ENCODE assay signal across 11 mouse cellular contexts in the genomic region with DNA sequence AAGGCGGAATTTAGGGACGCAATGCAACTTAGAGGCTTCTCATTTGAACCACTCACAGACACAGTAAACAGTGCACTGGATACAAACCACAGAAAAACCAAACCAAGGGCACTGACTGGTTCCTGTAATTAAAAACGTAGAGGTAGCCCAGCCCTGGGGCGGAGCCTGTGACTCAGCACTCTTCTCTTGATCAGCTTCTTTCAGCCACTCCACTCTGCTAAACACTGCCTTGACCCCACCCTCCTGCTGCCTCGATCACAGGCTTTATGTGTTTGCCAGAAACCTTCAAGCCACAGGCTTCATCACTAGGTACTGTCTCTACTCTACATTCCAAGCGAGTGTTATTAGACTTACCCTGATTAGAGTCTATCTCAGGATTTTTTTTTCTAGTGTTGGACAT. TPM values are rescaled to one million over a fixed set of nuclear protein-coding genes. Genes with fewer than 3 reads are reported as not detected.
DNase-seq lines count a peak whose midpoint lies in the region; ATAC-seq lines count a peak whose summit lies in the region.
"Had no signal": no experiment of that assay in that cellular context is flagged by ENCODE, and none has a peak within 500 bp of the region (broad histone marks: within the 10 kb centered on the region; RNA-seq: fewer than 3 reads in every experiment).

No protein-coding gene starts in this region.

- H3K27ac ChIP-seq in forebrain, embryonic 12.5 days: no peak overlapping the region
- H3K27ac ChIP-seq: kidney, postnatal 0 days had no signal

- no peaks in the 10 kb centered on the region for H3K27me3 ChIP-seq in forebrain, embryonic 12.5 days

- no peak overlapping the region for H3K4me2 ChIP-seq in forebrain, embryonic 12.5 days
- H3K4me2 ChIP-seq: midbrain, embryonic 11.5 days had no signal

- no peak overlapping the region for H3K9ac ChIP-seq in forebrain, embryonic 12.5 days

- peak; percentile 97 for DNase-seq in ES-CJ7 (ENCODE audit: low read depth, low spot score)
- peak; percentile 96 for DNase-seq in ZHBTc4 (ENCODE audit: low read depth, low spot score)
- DNase-seq in liver: peak; percentile 96
- DNase-seq in frontal cortex, adult 2 months (ENCODE audit: extremely low spot score in 1 of 2, low spot score in 1 of 2): no peak
- no peak for DNase-seq in urinary bladder, postnatal 25 days (ENCODE audit: low spot score)
- no peak for DNase-seq in gastrocnemius, postnatal 25 days
- DNase-seq: cerebellum, adult 11-12 months had no signal

- peak; percentile 89 for ATAC-seq in megakaryocyte-erythroid progenitor cell, adult 5-6 weeks (replicated peaks; ENCODE audit: low FRiP score, low TSS enrichment, poor library complexity, severe bottlenecking)
- no peak for ATAC-seq in forebrain, embryonic 12.5 days (ENCODE audit: low FRiP score)

- H3K9me3 ChIP-seq in forebrain, embryonic 12.5 days: no peaks in the 10 kb centered on the region

- H3K4me1 ChIP-seq in forebrain, embryonic 12.5 days: no peaks in the 10 kb centered on the region

- H3K36me3 ChIP-seq in forebrain, embryonic 12.5 days (replicated peaks): no peaks in the 10 kb centered on the region

- H3K4me3 ChIP-seq in forebrain, embryonic 12.5 days (replicated peaks): no peak overlapping the region

- WGBS in forebrain, embryonic 12.5 days: 50% methylated on average over 6 of the region's 6 CpGs

RNA-seq across cellular contexts. Expression of a gene that starts 37.3 kb away (rescaled TPM):
- not detected in 2 replicates for total RNA-seq in megakaryocyte-erythroid progenitor cell, adult 5-6 weeks (2014; fragmentation: Nextera tagmentation)
- total RNA-seq in megakaryocyte-erythroid progenitor cell, adult 5-6 weeks (2017): not detected in 2 replicates
- polyA plus RNA-seq in frontal cortex, adult 2 months (2012; rRNA removed): not detected in 2 replicates
- not detected in 2 replicates for polyA plus RNA-seq in forebrain, embryonic 12.5 days (2016; fragmentation: Nextera tagmentation; extraction: Ambion mirVana)
- total RNA-seq in gastrocnemius, postnatal 25 days (2021): not detected
- polyA plus RNA-seq: kidney, postnatal 0 days; midbrain, embryonic 11.5 days had no signal

RNA-seq across cellular contexts. Expression of a gene that starts 43.6 kb away (rescaled TPM):
- total RNA-seq in megakaryocyte-erythroid progenitor cell, adult 5-6 weeks (2014; fragmentation: Nextera tagmentation): 72.7 and 84.4 TPM in 2 replicates
- 101 and 111 TPM in 2 replicates for total RNA-seq in megakaryocyte-erythroid progenitor cell, adult 5-6 weeks (2017)
- polyA plus RNA-seq in frontal cortex, adult 2 months (2012; rRNA removed): 29.9 and 34.5 TPM in 2 replicates
- 77.9 and 81.8 TPM in 2 replicates for polyA plus RNA-seq in forebrain, embryonic 12.5 days (2016; fragmentation: Nextera tagmentation; extraction: Ambion mirVana)
- total RNA-seq in gastrocnemius, postnatal 25 days (2021): 10 to 100 TPM; 19.5 to 20.4 TPM

Comparison
In these comparisons a context has a peak if more than half of its experiments do, and no peak if none do; other contexts are left out.
1. DNase-seq: peak in ES-CJ7 (single experiment), ZHBTc4 (single experiment) and liver (single experiment); none in frontal cortex, adult 2 months (0 of 2), urinary bladder, postnatal 25 days (single experiment) and gastrocnemius, postnatal 25 days (single experiment).